Mouse (Mus musculus) heart, adult 2 months (tissue): ENCODE results near the gene Nlrx1. TPM values are rescaled to one million over a fixed set of nuclear protein-coding genes. Genes with fewer than 3 reads are reported as not detected.
"Not testable (repeated sequence)": the region's sequence is repeated elsewhere in the genome, so short reads cannot be mapped to it uniquely, and the experiment has no call there.

Experiments
- DNase-seq, 2 experiments: peaks; one replicate each; pipeline ENCODE4 v3.0.0; 2021
- H3K27ac ChIP-seq: fragments of 200-600 bp; 2 replicates; pipeline ENCODE4 v1.8.1; 2022
- H3K27me3 ChIP-seq: fragments of 200-500 bp; 2 replicates; pipeline ENCODE4 v1.6.1; 2012; ENCODE audit warnings: mild to moderate bottlenecking, low read length, inconsistent platforms, mixed read lengths; ENCODE audit not compliant: control insufficient read depth, insufficient read depth
- H3K36me3 ChIP-seq: fragments of 200-500 bp; 2 replicates; pipeline ENCODE4 v1.6.1; 2012; ENCODE audit warnings: low read length, inconsistent platforms; ENCODE audit not compliant: control insufficient read depth, insufficient read depth
- H3K4me1 ChIP-seq: fragments of 200-500 bp; 2 replicates; pipeline ENCODE4 v1.6.1; 2011; ENCODE audit warnings: low read length; ENCODE audit not compliant: control insufficient read depth, insufficient read depth
- H3K4me3 ChIP-seq: fragments of 200-600 bp; 2 replicates; pipeline ENCODE4 v1.8.1; 2022
- H3K79me2 ChIP-seq: fragments of 200-500 bp; replicated peaks from 2 replicates; pipeline ENCODE4 v1.6.1; 2012; ENCODE audit warnings: mild to moderate bottlenecking, inconsistent platforms, low read length, moderate library complexity, mixed read lengths; ENCODE audit not compliant: control insufficient read depth, insufficient read depth
- H3K9ac ChIP-seq: fragments of 200-500 bp; 2 replicates; pipeline ENCODE4 v1.6.1; 2012; ENCODE audit warnings: low read depth, mild to moderate bottlenecking, control low read depth, inconsistent platforms, low read length, mixed read lengths
- CTCF ChIP-seq: fragments of 200-600 bp; IDR thresholded peaks from 2 replicates; pipeline ENCODE4 v1.8.1; 2022; ENCODE audit warnings: antibody characterized with exemption, mild to moderate bottlenecking, moderate library complexity
- EP300 ChIP-seq: fragments of 200-500 bp; IDR thresholded peaks from 2 replicates; pipeline ENCODE4 v1.6.1; 2011; ENCODE audit warnings: low read depth, low read length, control low read depth; ENCODE audit not compliant: insufficient read depth
- POLR2A ChIP-seq: fragments of 200-500 bp; IDR thresholded peaks from 2 replicates; pipeline ENCODE4 v1.6.1; 2011; ENCODE audit warnings: mild to moderate bottlenecking, low read depth, low read length, control low read depth; ENCODE audit not compliant: insufficient read depth
- WGBS: fragments of 180-500 bp; shearing (Covaris S2); methylation state at CpG from one replicate; pipeline ENCODE4 v1.1.7; 2018; 5-methylcytosine and 5-hydroxymethylcytosine counted together
- intact Hi-C: fragments of 180-260 bp; cut with DNase I; formaldehyde crosslinking; loops from one replicate; pipeline ENCODE4 v1.15.1; 2025
- polyA plus RNA-seq: library from polyadenylated mRNA; depleted of rRNA; stranded (reverse); fragments of >200 nt; gene quantifications from 2 replicates; pipeline ENCODE4 v1.2.3, GENCODE M21; 2012
- total RNA-seq, 2 experiments: library from RNA; stranded (reverse); gene quantifications; 2 replicates each; pipeline ENCODE4 v1.2.3; 2021

Gene Nlrx1
- total and polyA plus RNA-seq, 3 experiments: 16.1 to 21.7 (median 20.3) TPM

GRCm38 (mm10) chr9:44305466-44306079, 37.2 kb upstream of the Nlrx1 start, which contains the start of gene Hinfp:
Gene Hinfp (minus strand): TSS chr9:44305671.
- Histone ChIP-seq H3K9ac (peak within 1 kb of the TSS; percentile 79), H3K27ac (peak within 1 kb of the TSS; percentile 82), H3K4me3 (peak within 1 kb of the TSS; percentile 93), H3K36me3 (no peaks in the 10 kb centered on the region), H3K27me3 (no peaks in the 10 kb centered on the region), H3K79me2 (peaks cover 2% of the 10 kb centered on the region; the same call in 1 of the 2 replicates), H3K4me1 (peaks cover 3% of the 10 kb centered on the region)
- WGBS: under 1% methylated on average over 54 of the region's 54 CpGs
- peak; percentile 84 for TF ChIP-seq EP300
- peak; percentile 92 for TF ChIP-seq POLR2A
- TF ChIP-seq CTCF: no peak
- DNase-seq: peak; percentile 97 to 99
- intact Hi-C loops: loop anchor here (2.0 to 5.0 kb wide), 2 partner anchors 21 to 37 kb away; partner anchors contain the start of genes Dpagt1 and Hmbs

- H3K36me3 ChIP-seq: not testable (repeated sequence)
Observed at GRCm38 (mm10) chr9:44300001-44300400, 31.6 kb upstream of the Nlrx1 start.

GRCm38 (mm10) chr9:44292490-44292889, 24.1 kb upstream of the Nlrx1 start:
- WGBS: 67% methylated on average over 3 of the region's 3 CpGs
- no peaks in the 10 kb centered on the region for H3K79me2 ChIP-seq

More at GRCm38 (mm10) chr9:44300001-44300400, 31.6 kb upstream of the Nlrx1 start:
- H3K9ac ChIP-seq, H3K27me3 ChIP-seq, H3K27ac ChIP-seq, H3K4me1 ChIP-seq, DNase-seq, intact Hi-C loops, H3K79me2 ChIP-seq, H3K4me3 ChIP-seq: not testable (repeated sequence)
- WGBS: 97% methylated on average over 3 of the region's 3 CpGs

GRCm38 (mm10) chr9:44288959-44289291, 20.5 kb upstream of the Nlrx1 start:
- H3K4me1 ChIP-seq: peaks cover 3% of the 10 kb centered on the region; the same call in 1 of the 2 replicates
- no peak overlapping the region for H3K4me3 ChIP-seq
- H3K9ac ChIP-seq: no peak overlapping the region
- no peaks in the 10 kb centered on the region for H3K36me3 ChIP-seq
- H3K79me2 ChIP-seq: no peaks in the 10 kb centered on the region
- H3K27me3 ChIP-seq: peaks cover 11% of the 10 kb centered on the region; the same call in 1 of the 2 replicates
- 18% methylated on average over 11 of the region's 11 CpGs for WGBS
- intact Hi-C loops: no loop called here
- no peak overlapping the region for H3K27ac ChIP-seq
- TF ChIP-seq CTCF (no peak), EP300 (no peak), POLR2A (no peak)
- DNase-seq: no peak

More at GRCm38 (mm10) chr9:44292490-44292889, 24.1 kb upstream of the Nlrx1 start:
- Histone ChIP-seq H3K9ac (no peak overlapping the region), H3K4me3 (no peak overlapping the region), H3K27me3 (peaks cover 7% of the 10 kb centered on the region; the same call in 1 of the 2 replicates), H3K27ac (no peak overlapping the region), H3K36me3 (no peaks in the 10 kb centered on the region), H3K4me1 (peaks cover 3% of the 10 kb centered on the region; the same call in 1 of the 2 replicates)
- intact Hi-C loops: loop anchor here (1.0 to 5.0 kb wide), 3 partner anchors 42 to 100 kb away; partner anchors contain the start of gene H2afx
- TF ChIP-seq EP300: no peak
- TF ChIP-seq CTCF: peak; percentile 73
- DNase-seq: peak; percentile 36 to 48

- peaks cover 11% of the 10 kb centered on the region; the same call in 1 of the 2 replicates for H3K27me3 ChIP-seq
- H3K4me3 ChIP-seq: peak within 1 kb of the TSS; percentile 46
- DNase-seq: peak; percentile 30 to 47
- WGBS: 2% methylated on average over 38 of the region's 38 CpGs
- peak within 1 kb of the TSS; percentile 40 for H3K9ac ChIP-seq
- H3K27ac ChIP-seq: no peak within 1 kb of the TSS
- H3K36me3 ChIP-seq: no peaks in the 10 kb centered on the region
- no peaks in the 10 kb centered on the region for H3K79me2 ChIP-seq
- TF ChIP-seq EP300 (no peak), CTCF (no peak), POLR2A (no peak)
- peaks cover 3% of the 10 kb centered on the region; the same call in 1 of the 2 replicates for H3K4me1 ChIP-seq
- intact Hi-C loops: no loop called here
Observed at GRCm38 (mm10) chr9:44288076-44288958, 19.9 kb upstream of the Nlrx1 start, which contains the start of gene Abcg4. Gene Abcg4 (minus strand): TSS chr9:44288615.
